Mouse (Mus musculus): ENCODE results near the gene March8. TPM values are rescaled to one million over a fixed set of nuclear protein-coding genes. Genes with fewer than 3 reads are reported as not detected.

The March8 gene
- polyA plus RNA-seq, 1 experiment, result 169 TPM

DNA sequence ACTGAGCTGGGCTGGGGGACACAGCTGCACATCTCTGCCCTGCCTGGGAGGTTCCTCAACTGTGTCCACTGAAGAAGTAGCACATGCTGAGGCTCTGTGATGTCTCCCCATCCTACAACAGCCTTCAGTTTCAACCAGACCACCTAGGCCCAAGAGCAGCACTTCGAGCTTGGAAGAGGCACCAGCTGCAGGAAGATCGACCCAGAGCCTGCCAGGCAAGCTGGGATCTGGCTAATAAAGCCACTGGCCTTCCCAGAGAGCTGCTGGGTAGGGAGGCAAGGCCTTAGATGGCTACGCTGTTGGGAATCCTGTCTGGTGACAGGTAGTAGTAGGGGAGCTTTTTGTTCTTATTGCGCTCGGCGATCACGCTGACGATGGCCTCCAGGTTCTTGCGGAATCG is 72.6 kb downstream of the March8 start:
- no peak for TF ChIP-seq POLR2A (IDR thresholded peaks at IDR 0.05; ENCODE audit: borderline replicate concordance, extremely low read depth, insufficient read depth, insufficient read length, poor library complexity, severe bottlenecking)
- TF ChIP-seq CTCF (IDR thresholded peaks at IDR 0.05; ENCODE audit: borderline replicate concordance, extremely low read depth, insufficient read depth, insufficient read length), result no peak
- no peak for DNase-seq (ENCODE audit: low read depth)

DNA sequence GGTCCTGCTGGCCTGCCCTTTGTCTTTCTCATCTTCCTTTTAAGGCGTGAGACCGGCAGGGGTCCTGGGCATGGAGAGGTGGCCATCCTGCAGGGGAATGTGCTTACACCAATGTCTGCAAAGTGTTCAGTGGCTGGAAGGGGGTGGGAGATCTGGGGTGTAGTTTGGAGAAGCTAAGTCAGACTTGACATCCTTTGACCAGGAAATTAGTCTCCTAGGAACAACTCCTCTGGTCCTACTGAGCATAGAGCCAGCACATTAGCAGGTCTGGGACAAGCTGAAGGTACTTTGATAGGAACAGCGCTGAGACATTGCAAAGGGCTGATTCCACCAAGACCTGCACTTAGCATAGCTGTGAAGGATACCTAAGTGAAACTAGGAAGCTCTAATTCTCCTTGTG is 73.9 kb downstream of the March8 start:
- TF ChIP-seq POLR2A (IDR thresholded peaks at IDR 0.05; ENCODE audit: borderline replicate concordance, extremely low read depth, insufficient read depth, insufficient read length, poor library complexity, severe bottlenecking) (no peak), CTCF (IDR thresholded peaks at IDR 0.05; ENCODE audit: borderline replicate concordance, extremely low read depth, insufficient read depth, insufficient read length) (no peak)
- DNase-seq (ENCODE audit: low read depth), result no peak

DNA sequence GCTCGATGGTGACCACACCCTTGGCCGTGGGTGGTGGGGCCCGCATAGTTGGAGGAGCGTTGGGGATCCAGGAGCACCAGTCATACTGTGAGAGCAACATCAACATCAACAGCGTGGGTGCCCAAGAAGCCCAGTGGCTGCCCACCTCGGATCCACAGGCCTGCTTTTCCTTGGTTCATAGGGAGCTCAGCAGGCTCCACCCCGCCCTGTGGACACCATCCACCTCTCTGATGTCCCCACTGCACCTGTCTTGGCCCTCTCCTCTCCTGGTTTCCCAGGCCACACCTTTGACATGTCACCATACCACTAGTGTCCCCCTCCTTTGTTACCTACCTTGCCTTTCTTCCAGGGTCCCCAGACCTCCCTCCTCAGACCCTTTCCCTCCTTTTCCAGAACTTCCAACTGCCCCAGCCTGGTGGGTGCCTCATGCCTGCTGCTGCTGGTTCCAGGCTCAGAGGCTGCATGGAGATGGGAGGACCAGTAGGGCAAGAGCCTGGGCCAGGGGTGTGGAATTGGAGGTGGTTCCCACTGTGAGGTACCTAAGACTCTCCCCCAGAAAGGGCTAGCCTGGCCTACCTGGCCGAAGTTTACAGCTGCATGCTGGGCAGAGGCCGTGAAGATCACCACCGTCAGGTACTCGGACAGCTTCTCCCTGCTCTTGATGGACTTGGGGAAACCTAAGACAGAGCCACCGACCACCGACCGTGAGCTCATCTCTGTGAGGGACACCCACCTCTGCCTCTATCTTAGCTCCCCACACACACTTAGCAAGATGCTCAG is 74.9 kb downstream of the March8 start:
- TF ChIP-seq POLR2A (IDR thresholded peaks at IDR 0.05; ENCODE audit: borderline replicate concordance, extremely low read depth, insufficient read depth, insufficient read length, poor library complexity, severe bottlenecking), result no peak
- TF ChIP-seq CTCF (IDR thresholded peaks at IDR 0.05; ENCODE audit: borderline replicate concordance, extremely low read depth, insufficient read depth, insufficient read length), result no peak

DNA sequence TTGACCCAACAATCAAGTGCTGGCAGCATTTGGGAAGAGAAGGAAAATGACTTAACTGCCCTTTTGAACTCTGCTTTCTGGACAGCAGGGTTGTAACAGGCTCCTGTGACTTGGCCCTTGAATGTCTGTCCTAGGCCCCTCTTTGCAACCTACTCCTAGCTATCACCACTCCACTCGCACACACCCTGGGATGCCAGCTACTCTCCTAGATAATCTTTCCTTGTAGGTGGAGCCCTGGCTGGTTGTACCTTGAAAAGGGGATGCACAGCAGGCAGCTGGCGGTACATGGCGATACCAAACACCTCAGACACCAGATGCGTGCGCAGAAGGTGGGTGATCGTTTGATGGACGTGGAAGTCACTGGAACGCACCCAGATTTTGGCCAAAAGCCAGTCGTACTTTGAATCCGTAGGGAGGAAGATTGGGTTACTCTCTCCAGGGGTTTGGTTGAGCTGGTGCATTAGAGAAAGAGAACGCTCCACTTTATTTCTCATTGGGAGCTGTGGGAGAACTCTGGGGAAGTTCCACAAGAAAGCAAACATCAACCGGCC is 77.4 kb downstream of the March8 start:
- no peak for TF ChIP-seq CTCF (IDR thresholded peaks at IDR 0.05; ENCODE audit: borderline replicate concordance, extremely low read depth, insufficient read depth, insufficient read length)
- TF ChIP-seq POLR2A (IDR thresholded peaks at IDR 0.05; ENCODE audit: borderline replicate concordance, extremely low read depth, insufficient read depth, insufficient read length, poor library complexity, severe bottlenecking), result no peak
- DNase-seq (ENCODE audit: low read depth), result no peak

More for the DNA sequence above, 74.9 kb downstream of the March8 start:
- no peak for DNase-seq (ENCODE audit: low read depth)

- no peak for TF ChIP-seq POLR2A (IDR thresholded peaks at IDR 0.05; ENCODE audit: borderline replicate concordance, extremely low read depth, insufficient read depth, insufficient read length, poor library complexity, severe bottlenecking)
- no peak for TF ChIP-seq CTCF (IDR thresholded peaks at IDR 0.05; ENCODE audit: borderline replicate concordance, extremely low read depth, insufficient read depth, insufficient read length)
- no peak for DNase-seq (ENCODE audit: low read depth)
Observed at GRCm38 (mm10) chr6:116416000-116416552, 78.3 kb downstream of the March8 start.

DNA sequence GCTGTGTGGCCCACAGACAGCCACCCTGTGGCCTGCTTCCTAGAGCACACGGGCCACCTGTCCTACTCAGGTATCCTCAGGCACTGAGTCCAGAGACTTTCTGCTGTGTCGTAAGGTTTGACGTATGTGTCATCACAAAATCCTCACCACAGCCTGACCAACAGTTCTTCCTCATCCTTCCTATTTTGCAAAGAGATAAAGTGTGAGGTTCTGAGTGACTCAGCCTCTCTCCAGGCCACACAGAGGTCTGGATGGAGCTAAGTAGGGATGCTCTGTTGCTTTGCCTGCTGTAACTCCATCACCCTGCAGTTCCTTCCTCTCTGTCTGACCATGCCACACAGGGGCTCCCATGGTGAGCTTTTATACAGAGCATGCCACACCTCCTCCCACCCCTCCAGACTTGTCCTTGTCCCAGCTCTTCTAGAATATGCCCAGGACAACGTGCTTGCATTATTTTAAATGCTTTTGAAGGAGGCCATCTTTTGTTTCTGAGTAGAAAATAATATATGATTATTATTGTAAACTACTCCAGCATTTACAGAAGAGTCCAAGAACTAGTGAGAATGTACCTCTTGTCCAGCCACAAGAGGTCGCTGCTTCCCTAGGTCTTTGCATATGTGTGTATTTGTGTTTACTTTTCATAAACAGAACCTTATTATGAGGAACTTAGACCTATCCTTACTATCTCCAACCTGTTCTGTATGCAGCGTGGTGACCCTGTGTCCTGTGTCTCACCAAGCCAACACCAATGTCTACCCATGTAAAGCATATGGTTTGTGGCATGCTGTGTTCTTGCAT is 79.9 kb downstream of the March8 start:
- no peak for TF ChIP-seq POLR2A (IDR thresholded peaks at IDR 0.05; ENCODE audit: borderline replicate concordance, extremely low read depth, insufficient read depth, insufficient read length, poor library complexity, severe bottlenecking)
- TF ChIP-seq CTCF (IDR thresholded peaks at IDR 0.05; ENCODE audit: borderline replicate concordance, extremely low read depth, insufficient read depth, insufficient read length), result peak; percentile 22; the same call in 1 of the 2 replicates
- DNase-seq (ENCODE audit: low read depth), result peak; percentile 28

- DNase-seq (ENCODE audit: low read depth), result peak; percentile 14
- TF ChIP-seq POLR2A (IDR thresholded peaks at IDR 0.05; ENCODE audit: borderline replicate concordance, extremely low read depth, insufficient read depth, insufficient read length, poor library complexity, severe bottlenecking), result no peak
- TF ChIP-seq CTCF (IDR thresholded peaks at IDR 0.05; ENCODE audit: borderline replicate concordance, extremely low read depth, insufficient read depth, insufficient read length), result no peak
Observed at GRCm38 (mm10) chr6:116418487-116418886, 80.7 kb downstream of the March8 start.

GRCm38 (mm10) chr6:116419699-116420098 is 81.9 kb downstream of the March8 start:
- no peak for DNase-seq (ENCODE audit: low read depth)
- no peak for TF ChIP-seq CTCF (IDR thresholded peaks at IDR 0.05; ENCODE audit: borderline replicate concordance, extremely low read depth, insufficient read depth, insufficient read length)
- TF ChIP-seq POLR2A (IDR thresholded peaks at IDR 0.05; ENCODE audit: borderline replicate concordance, extremely low read depth, insufficient read depth, insufficient read length, poor library complexity, severe bottlenecking), result no peak

GRCm38 (mm10) chr6:116420271-116420670 is 82.4 kb downstream of the March8 start:
- no peak for TF ChIP-seq CTCF (IDR thresholded peaks at IDR 0.05; ENCODE audit: borderline replicate concordance, extremely low read depth, insufficient read depth, insufficient read length)
- TF ChIP-seq POLR2A (IDR thresholded peaks at IDR 0.05; ENCODE audit: borderline replicate concordance, extremely low read depth, insufficient read depth, insufficient read length, poor library complexity, severe bottlenecking), result no peak
- DNase-seq (ENCODE audit: low read depth), result no peak

DNA sequence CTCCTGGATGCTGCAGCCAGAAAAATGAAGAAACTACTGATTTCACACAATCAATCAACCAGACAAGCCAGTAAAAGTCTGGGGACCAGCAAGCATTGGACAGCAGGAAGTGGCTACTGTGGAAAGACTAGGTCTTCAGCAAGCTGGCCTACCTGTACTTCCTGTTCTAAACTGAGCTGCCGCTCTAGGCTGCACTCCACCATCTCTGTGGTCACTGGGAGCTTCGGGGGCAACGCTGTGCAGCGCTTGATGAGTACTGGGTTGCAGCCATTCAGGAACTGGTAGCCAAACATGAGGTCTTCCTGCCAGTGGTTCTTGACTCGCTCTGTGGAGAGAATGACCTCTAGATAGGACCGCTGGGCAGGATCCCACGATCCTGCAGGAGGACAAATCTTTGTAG is 85.2 kb downstream of the March8 start:
- DNase-seq (ENCODE audit: low read depth), result no peak
- TF ChIP-seq CTCF (IDR thresholded peaks at IDR 0.05; ENCODE audit: borderline replicate concordance, extremely low read depth, insufficient read depth, insufficient read length) (no peak), POLR2A (IDR thresholded peaks at IDR 0.05; ENCODE audit: borderline replicate concordance, extremely low read depth, insufficient read depth, insufficient read length, poor library complexity, severe bottlenecking) (no peak)

DNA sequence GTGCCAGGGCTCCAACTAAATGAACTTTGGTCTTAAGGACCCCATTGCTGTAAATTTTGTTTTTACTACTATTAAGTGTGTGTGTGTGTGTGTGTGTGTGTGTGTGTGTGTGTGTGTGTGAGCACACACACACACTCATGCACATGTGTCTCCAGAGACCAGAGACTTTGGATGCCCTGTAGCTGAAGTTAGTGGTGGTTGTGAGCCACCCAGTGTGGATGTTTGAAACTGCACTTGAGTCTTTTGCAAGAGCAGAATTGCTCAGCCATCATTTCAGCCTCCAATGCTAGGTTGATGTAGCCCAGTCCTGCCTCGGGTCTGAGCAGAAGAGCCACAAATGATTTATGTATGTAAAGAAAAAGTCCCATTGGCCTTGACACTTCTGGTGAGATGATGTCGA is 85.8 kb downstream of the March8 start:
- DNase-seq (ENCODE audit: low read depth), result peak; percentile 47

More for the DNA sequence above, 85.8 kb downstream of the March8 start:
- TF ChIP-seq POLR2A (IDR thresholded peaks at IDR 0.05; ENCODE audit: borderline replicate concordance, extremely low read depth, insufficient read depth, insufficient read length, poor library complexity, severe bottlenecking) (no peak), CTCF (IDR thresholded peaks at IDR 0.05; ENCODE audit: borderline replicate concordance, extremely low read depth, insufficient read depth, insufficient read length) (peak; percentile 43; the same call in 1 of the 2 replicates)

Data from brain, embryonic 14.5 days (tissue).